Mouse (Mus musculus) layer of hippocampus, postnatal 25 days (tissue): ENCODE results near the gene Olfr1164. TPM values are rescaled to one million over a fixed set of nuclear protein-coding genes. Genes with fewer than 3 reads are reported as not detected.

ENCODE experiments used
- DNase-seq, 2 experiments: peaks; one replicate each; pipeline ENCODE4 v3.0.0; 2022; ENCODE audit warnings: mixed read lengths in 2 of 2, low spot score in 1 of 2; ENCODE audit errors: extremely low spot score in 1 of 2
- total RNA-seq, 2 experiments: library from RNA; stranded (reverse); gene quantifications; 2 replicates each; pipeline ENCODE4 v1.2.3; 2021

Gene Olfr1164
- total RNA-seq, result not detected

- DNase-seq, result no peak
These were observed at the start of gene Olfr1164 for GRCm38 (mm10) chr2:88093866-88094265. Olfr1164 (minus strand) TSS chr2:88093966.

- no peak for DNase-seq
These were observed 34.4 kb upstream of the Olfr1164 start, which contains the start of gene Olfr1166 for GRCm38 (mm10) chr2:88128172-88128571. Olfr1166 (minus strand) TSS chr2:88128272.

DNA sequence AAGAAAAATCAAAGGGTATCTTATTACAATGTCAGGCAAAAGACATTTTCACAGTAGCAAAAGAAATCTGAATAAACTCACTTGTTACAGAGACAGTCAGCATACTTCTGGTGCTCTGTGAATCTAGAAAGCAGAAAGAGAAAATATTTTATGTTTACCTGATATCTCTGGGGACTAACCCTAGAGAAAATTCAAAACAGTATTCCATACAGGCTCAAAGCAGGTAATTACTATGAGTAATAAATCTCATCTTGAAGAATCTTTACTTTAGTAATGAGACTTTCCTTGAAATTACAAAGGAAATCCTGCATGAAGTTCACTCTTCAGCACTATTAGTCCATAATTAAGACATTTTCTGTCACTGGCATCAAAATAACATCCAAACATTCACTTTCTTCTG, 22.0 kb downstream of the Olfr1164 start, which contains the start of gene Olfr1163:
Gene Olfr1163, minus strand, starts transcription at position 101 of the 400 bp plus-strand sequence.
- no peak for DNase-seq

DNA sequence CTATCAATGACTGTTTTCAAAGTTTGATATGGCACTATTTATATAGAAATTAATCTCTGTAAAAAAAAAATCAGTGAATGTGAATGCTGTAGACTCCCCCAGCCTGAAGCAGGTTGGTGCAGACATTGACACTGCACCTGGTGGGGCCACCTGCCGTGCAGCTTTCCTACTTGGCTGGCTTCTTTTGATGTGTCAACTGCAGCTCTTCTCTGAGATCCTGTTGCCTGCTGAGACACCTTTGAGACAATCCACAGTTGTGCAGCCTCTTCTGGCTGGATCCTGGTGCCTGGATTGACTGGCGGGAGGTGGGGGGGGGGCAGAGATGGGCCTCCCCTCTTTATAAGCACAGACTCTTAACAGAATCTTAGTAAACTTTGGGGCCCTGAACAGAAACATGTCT, 30.2 kb downstream of the Olfr1164 start:
- DNase-seq, result no peak

- DNase-seq, result no peak
These were observed 42.7 kb downstream of the Olfr1164 start, which contains the start of gene Olfr1162 for GRCm38 (mm10) chr2:88051029-88051428. Olfr1162 (minus strand) TSS chr2:88051129.

Other genes starting within 250 kb of the Olfr1164 start
- gene Olfr1150-ps1, start 250.0 kb downstream of the Olfr1164 start, total RNA-seq, result not detected
- gene Olfr1151, start 238.1 kb downstream of the Olfr1164 start, total RNA-seq, result not detected
- gene Olfr1152, start 227.5 kb downstream of the Olfr1164 start, total RNA-seq, result not detected
- gene Olfr1153, start 199.0 kb downstream of the Olfr1164 start, total RNA-seq, result not detected
- not detected for gene Olfr1154, start 188.8 kb downstream of the Olfr1164 start, total RNA-seq
- not detected for gene Olfr1155, start 148.8 kb downstream of the Olfr1164 start, total RNA-seq
- gene Olfr1156, start 140.9 kb downstream of the Olfr1164 start, total RNA-seq, result under 1 TPM in 1 of 2 experiments, not detected in 1; 0.14 TPM
- not detected for gene Olfr1157, start 125.7 kb downstream of the Olfr1164 start, total RNA-seq
- gene Olfr74, start 119.3 kb downstream of the Olfr1164 start, total RNA-seq, result not detected
- gene Olfr1158, start 103.9 kb downstream of the Olfr1164 start, total RNA-seq, result not detected
- not detected for gene Olfr1160, start 85.7 kb downstream of the Olfr1164 start, total RNA-seq
- gene Olfr1161, start 71.2 kb downstream of the Olfr1164 start, total RNA-seq, result not detected
- not detected for gene Olfr73, start 56.3 kb downstream of the Olfr1164 start, total RNA-seq
- not detected for gene Olfr1162, start 42.8 kb downstream of the Olfr1164 start, total RNA-seq
- gene Olfr1163, start 22.1 kb downstream of the Olfr1164 start, total RNA-seq, result not detected
- not detected for gene Olfr1166, start 34.3 kb upstream of the Olfr1164 start, total RNA-seq
- not detected for gene Olfr1167, start 61.2 kb upstream of the Olfr1164 start, total RNA-seq
- gene Olfr1168, start 87.9 kb upstream of the Olfr1164 start, total RNA-seq, result not detected
- gene Olfr1170, start 134.4 kb upstream of the Olfr1164 start, total RNA-seq, result not detected
- gene Olfr1173, start 185.9 kb upstream of the Olfr1164 start, total RNA-seq, result not detected
- not detected for gene Olfr1174-ps, start 221.2 kb upstream of the Olfr1164 start, total RNA-seq
- not detected for gene Olfr1175-ps, start 233.2 kb upstream of the Olfr1164 start, total RNA-seq
- gene Olfr1176, start 242.8 kb upstream of the Olfr1164 start, total RNA-seq, result not detected